Mouse (Mus musculus) forebrain, embryonic 10.5 days (tissue): Measurements from ENCODE around the gene Als2cr12. TPM values are rescaled to one million over a fixed set of nuclear protein-coding genes. Genes with fewer than 3 reads are reported as not detected.
"Not testable (repeated sequence)": the region's sequence is repeated elsewhere in the genome, so short reads cannot be mapped to it uniquely, and the experiment has no call there.

Experiments used
- DNase-seq: peaks from one replicate; pipeline ENCODE4 v3.0.0-alpha.2; 2017; ENCODE audit warnings: low spot score; ENCODE audit errors: extremely low spot score
- H3K27ac ChIP-seq: fragments of 300-500 bp; sonication (generic); 2 replicates; pipeline ENCODE4 v1.5.1; 2016; ENCODE audit warnings: mild to moderate bottlenecking
- H3K27me3 ChIP-seq: fragments of 300-500 bp; sonication (generic); 2 replicates; pipeline ENCODE4 v1.6.1; 2016; ENCODE audit warnings: mild to moderate bottlenecking; ENCODE audit not compliant: poor library complexity, severe bottlenecking
- H3K36me3 ChIP-seq: fragments of 300-500 bp; sonication (generic); replicated peaks from 2 replicates; pipeline ENCODE4 v1.6.1; 2016; ENCODE audit warnings: mild to moderate bottlenecking, moderate library complexity
- H3K4me1 ChIP-seq: fragments of 300-500 bp; sonication (generic); 2 replicates; pipeline ENCODE4 v1.6.1; 2016
- H3K4me3 ChIP-seq: fragments of 300-500 bp; sonication (generic); 2 replicates; pipeline ENCODE4 v1.5.1; 2016; ENCODE audit warnings: mild to moderate bottlenecking, moderate library complexity
- H3K9me3 ChIP-seq: fragments of 300-500 bp; sonication (generic); 2 replicates; pipeline ENCODE4 v1.6.1; 2016; ENCODE audit warnings: mild to moderate bottlenecking, moderate library complexity
- WGBS: fragments of 180-500 bp; shearing (Covaris S2); methylation state at CpG from one replicate; pipeline ENCODE4 v1.1.7; 2016; 5-methylcytosine and 5-hydroxymethylcytosine counted together
- polyA plus RNA-seq: library from polyadenylated mRNA; unstranded; fragments of >200 nt; fragmentation: Nextera tagmentation; extraction: Ambion mirVana; gene quantifications from 2 replicates; pipeline ENCODE4 v1.2.1, GENCODE M21; 2016

Gene Als2cr12
- polyA plus RNA-seq, 1 experiment from 2014 or later, result not detected

DNA sequence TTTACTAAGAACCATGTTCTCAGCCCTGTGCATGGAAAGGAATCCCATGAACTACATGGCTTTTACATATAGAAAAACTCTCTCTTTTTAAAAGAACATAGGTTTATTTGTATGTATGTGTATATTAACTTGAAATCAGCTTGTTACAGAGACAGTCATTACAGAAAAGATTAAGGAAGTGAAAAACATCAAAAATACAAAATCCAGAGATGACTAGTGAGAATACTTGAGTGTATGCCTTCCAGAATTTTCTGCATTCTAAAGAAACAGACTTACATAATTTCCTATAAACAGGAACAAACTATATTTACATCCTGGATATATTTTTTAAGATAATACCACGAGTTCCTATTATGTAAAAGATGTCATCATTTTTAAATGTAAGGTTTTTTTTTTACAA is 2.1 kb downstream of the Als2cr12 start:
- no peaks in the 10 kb centered on the region for H3K27me3 ChIP-seq
- no peak overlapping the region for H3K27ac ChIP-seq
- 77% methylated on average over 1 of the region's 1 CpGs for WGBS
- no peak overlapping the region for H3K4me3 ChIP-seq
- no peaks in the 10 kb centered on the region for H3K4me1 ChIP-seq
- H3K36me3 ChIP-seq, result no peaks in the 10 kb centered on the region
- H3K9me3 ChIP-seq, result no peaks in the 10 kb centered on the region
- DNase-seq, result no peak

DNA sequence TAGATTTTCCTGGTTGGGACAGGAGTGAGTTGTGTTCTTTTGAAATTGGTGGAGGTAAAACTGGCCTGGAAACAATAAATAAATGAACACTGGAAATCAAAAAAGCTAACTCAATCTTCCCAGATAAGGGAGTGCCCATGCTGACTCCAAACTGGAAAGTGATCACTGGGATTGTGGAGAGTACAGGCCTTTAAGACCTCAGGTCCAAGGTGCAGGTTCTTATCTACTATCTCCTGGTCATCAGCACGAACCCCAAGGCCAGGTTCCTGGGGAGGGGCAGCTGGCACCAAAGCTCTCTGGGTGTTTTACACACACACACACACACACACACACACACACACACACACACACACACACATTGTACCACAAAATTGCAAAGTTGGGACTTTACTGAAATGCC is 4.1 kb downstream of the Als2cr12 start:
- H3K4me3 ChIP-seq, H3K36me3 ChIP-seq, DNase-seq, H3K4me1 ChIP-seq, H3K27ac ChIP-seq, H3K9me3 ChIP-seq, H3K27me3 ChIP-seq: not testable (repeated sequence)
- 29% methylated on average over 1 of the region's 1 CpGs for WGBS

DNA sequence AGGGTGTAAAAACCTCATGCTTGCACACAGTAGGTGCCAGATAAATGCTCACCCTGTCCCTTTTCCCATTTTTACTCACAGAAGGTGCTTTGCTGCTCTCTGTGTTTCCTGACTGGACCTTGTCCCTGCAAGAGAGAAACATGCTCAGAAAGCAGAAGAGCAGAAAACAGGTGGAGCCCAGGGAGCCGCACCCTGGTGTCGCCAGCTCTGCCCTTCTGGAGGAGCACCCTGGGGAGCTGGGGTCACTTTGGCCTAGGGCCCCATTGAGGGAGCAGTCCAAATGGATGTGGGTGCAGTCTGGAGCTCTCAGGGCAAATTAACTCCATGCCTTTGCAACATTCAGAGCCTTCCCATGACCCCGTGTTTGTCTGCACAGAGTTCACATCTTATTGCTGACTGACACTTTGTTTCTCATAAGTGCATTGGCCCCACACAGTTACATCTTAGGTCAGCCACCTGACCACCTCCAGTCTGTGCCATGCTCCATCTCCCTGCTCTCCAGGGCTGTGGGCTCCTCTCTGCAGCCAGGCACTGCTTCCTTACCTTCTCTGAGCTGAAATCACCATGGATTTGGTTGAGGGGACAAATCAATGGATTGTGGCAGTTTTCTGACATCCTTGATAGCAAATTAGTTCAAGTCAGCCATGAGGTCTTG is 4.8 kb downstream of the Als2cr12 start:
- not testable (repeated sequence) for H3K36me3 ChIP-seq, H3K4me3 ChIP-seq, H3K27ac ChIP-seq, H3K27me3 ChIP-seq, DNase-seq, H3K9me3 ChIP-seq, H3K4me1 ChIP-seq
- 77% methylated on average over 3 of the region's 3 CpGs for WGBS

DNA sequence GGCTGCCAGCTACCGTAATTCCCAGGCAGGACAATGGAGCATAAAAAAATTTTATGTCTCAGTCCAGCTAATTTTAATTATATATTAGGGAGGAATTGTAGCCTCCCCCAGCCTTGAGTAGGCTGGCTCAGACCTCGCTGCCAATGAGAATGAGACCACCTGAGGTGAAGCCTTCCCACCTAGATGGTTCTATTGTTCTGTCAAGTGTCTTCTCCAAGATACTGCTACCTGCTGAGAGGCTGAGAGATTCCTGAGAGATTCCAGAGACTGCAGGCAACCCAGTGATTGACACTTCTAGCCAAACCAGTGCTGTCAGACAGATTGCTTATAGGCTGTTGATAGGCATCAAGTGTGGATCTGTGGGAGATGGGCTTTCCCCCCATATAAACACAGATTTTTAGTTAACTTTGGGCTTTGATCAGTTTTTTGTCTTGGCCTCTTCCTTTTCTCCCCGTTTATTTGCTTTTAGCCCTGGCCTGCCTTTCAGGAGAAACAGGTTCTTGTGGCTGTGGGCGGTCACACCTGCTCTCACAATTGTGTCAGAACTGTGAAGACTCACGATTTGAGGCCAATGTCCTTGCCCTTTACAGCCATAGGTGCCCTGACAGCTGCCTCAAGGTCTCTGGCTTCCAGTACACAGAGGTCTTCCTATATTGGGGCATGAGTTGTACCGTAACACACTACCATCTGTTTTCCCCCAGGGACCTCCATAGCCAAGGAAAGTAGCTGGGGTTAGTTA is 5.6 kb downstream of the Als2cr12 start:
- Histone ChIP-seq H3K4me1 (no peaks in the 10 kb centered on the region), H3K27ac (no peak overlapping the region), H3K4me3 (no peak overlapping the region), H3K27me3 (no peaks in the 10 kb centered on the region), H3K36me3 (no peaks in the 10 kb centered on the region), H3K9me3 (peaks cover 5% of the 10 kb centered on the region; the same call in 1 of the 2 replicates)
- 74% methylated on average over 6 of the region's 6 CpGs for WGBS
- no peak for DNase-seq

DNA sequence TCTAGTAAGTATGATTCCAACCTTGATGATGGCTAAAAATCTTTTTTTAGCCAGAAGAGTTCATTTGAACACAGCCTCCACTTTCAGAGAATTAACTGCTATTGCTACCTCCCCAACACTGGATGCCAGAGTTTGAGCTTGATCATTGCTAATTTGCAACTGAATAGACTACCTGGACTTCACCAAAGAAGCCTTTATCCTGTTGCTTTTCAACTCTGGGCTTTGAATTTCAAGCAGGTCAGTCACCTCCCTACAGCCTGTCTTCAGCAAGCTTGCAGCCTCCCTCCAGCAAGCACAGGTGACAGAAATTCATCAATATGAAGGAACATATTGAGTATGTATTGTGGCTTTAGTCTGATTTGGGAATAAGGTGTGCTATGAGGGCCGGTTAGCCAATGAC is 6.4 kb downstream of the Als2cr12 start:
- 79% methylated on average over 1 of the region's 1 CpGs for WGBS
- Histone ChIP-seq H3K27ac (no peak overlapping the region), H3K4me1 (no peaks in the 10 kb centered on the region), H3K27me3 (no peaks in the 10 kb centered on the region), H3K9me3 (peaks cover 5% of the 10 kb centered on the region; the same call in 1 of the 2 replicates), H3K36me3 (no peaks in the 10 kb centered on the region), H3K4me3 (no peak overlapping the region)
- no peak for DNase-seq

DNA sequence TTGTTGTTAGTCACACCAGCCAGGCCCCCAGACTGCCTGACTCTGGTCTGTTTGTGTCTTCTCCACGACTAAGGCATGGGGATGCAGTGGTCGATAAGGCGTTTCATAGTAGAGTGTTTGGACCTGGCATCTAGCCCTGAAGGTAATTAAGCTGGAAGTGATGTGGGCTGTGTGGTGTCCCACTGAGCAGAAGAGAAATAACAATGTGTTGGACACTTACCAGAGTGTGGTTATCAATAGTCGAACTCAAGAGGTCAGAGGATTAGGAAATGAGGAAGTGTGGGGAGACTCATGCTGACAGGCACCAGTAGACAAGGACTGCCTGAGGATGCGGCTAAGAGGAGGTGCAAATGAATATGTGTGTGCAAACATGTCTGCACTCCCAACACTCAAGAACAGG is 17.4 kb downstream of the Als2cr12 start:
- not testable (repeated sequence) for H3K27ac ChIP-seq, H3K4me1 ChIP-seq, H3K36me3 ChIP-seq, H3K9me3 ChIP-seq, H3K4me3 ChIP-seq, H3K27me3 ChIP-seq, DNase-seq
- 78% methylated on average over 5 of the region's 5 CpGs for WGBS

DNA sequence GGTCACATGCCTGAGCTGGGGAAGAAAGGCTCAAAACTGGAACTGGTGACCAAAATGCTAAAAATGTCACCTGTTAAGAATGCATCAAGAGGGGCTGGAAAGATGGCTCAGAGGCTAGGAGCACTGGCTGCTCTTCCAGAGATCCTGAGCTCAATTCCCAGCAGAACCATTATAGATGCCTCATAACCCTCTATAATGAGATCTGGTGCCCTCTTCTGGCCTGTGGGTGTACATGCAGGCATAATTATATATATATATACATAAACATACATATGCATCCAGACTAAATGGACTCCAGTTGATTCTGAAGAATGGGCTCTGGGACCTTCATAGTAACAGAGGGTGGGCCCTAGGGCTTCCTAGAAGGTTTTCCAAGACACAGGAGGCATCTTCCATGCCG is 18.2 kb downstream of the Als2cr12 start:
- H3K4me3 ChIP-seq, result no peak overlapping the region
- no peaks in the 10 kb centered on the region for H3K27me3 ChIP-seq
- 0 out of 2 replicates have a peak, but pooled peaks cover 2% of the 10 kb centered on the region for H3K9me3 ChIP-seq
- DNase-seq, result no peak
- WGBS, result 93% methylated on average over 1 of the region's 1 CpGs
- H3K36me3 ChIP-seq, result no peaks in the 10 kb centered on the region
- no peak overlapping the region for H3K27ac ChIP-seq
- H3K4me1 ChIP-seq, result no peaks in the 10 kb centered on the region

DNA sequence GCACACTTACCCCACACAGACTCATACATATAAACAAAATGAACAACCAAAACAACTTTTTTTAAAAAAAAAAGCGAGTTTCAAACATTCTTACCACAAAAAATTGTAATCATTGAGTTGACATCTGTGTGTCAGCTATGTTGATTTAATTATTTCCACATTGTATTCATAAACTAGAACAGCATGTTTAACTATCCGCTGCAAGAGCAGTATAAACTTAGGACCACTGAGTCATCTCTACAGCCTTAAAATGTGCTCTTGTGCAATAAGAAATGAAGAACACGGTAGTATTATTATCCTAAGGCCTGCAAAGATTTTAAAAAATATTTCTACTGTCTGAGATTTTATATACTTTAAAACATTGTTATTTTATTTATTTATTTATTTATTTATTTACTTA is 20.8 kb downstream of the Als2cr12 start:
- no peak for DNase-seq
- Histone ChIP-seq H3K9me3 (0 out of 2 replicates have a peak, but pooled peaks cover 2% of the 10 kb centered on the region), H3K4me3 (no peak overlapping the region), H3K4me1 (no peaks in the 10 kb centered on the region), H3K36me3 (no peaks in the 10 kb centered on the region), H3K27me3 (no peaks in the 10 kb centered on the region), H3K27ac (no peak overlapping the region)
- 88% methylated on average over 3 of the region's 3 CpGs for WGBS

DNA sequence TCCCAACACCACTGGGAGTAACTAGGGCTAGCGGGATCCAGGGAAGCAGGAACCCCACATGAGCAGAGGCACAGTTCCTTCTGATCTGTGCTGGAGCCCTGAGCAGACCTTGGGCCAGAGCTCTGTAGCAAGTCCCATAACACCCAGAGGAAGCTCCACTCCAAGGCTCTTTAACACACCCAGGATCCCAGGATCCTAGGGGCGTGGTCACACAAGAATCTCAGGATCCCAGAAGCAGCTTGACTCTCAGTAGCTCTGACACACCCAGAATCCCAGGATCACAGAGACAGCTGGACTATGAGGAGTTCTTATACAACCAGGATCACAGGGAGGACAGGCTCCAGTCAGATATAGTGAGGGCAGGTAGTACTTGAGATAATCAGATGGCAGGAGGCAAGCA is 23.7 kb downstream of the Als2cr12 start:
- WGBS, result 88% methylated on average over 2 of the region's 2 CpGs
- DNase-seq, result no peak
- no peak overlapping the region for H3K4me3 ChIP-seq
- H3K36me3 ChIP-seq, result no peaks in the 10 kb centered on the region
- no peak overlapping the region for H3K27ac ChIP-seq
- H3K4me1 ChIP-seq, result no peaks in the 10 kb centered on the region
- no peaks in the 10 kb centered on the region for H3K27me3 ChIP-seq
- H3K9me3 ChIP-seq, result 0 out of 2 replicates have a peak, but pooled peaks cover 2% of the 10 kb centered on the region

DNA sequence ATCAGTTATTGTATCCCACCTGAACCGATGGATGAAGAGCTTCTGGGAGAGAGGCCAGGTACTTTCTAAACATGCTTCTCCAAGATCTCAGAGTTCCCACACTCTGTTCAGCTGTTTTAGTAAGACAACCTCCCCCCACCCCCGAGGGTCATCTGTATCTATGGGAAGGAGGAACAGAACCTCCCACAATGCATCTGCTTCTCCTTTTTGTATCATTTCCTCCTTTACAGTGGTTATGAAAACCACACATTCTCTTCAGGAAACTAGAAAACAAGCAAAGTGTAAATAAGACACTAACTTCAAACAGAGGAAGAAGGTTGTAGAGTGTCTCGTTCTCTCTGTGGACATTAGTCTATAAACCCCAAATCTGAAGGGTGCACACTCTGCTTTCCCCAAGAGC is 26.2 kb downstream of the Als2cr12 start:
- H3K9me3 ChIP-seq, H3K36me3 ChIP-seq, H3K4me1 ChIP-seq, H3K4me3 ChIP-seq, H3K27me3 ChIP-seq, H3K27ac ChIP-seq, DNase-seq: not testable (repeated sequence)
- 95% methylated on average over 3 of the region's 3 CpGs for WGBS

DNA sequence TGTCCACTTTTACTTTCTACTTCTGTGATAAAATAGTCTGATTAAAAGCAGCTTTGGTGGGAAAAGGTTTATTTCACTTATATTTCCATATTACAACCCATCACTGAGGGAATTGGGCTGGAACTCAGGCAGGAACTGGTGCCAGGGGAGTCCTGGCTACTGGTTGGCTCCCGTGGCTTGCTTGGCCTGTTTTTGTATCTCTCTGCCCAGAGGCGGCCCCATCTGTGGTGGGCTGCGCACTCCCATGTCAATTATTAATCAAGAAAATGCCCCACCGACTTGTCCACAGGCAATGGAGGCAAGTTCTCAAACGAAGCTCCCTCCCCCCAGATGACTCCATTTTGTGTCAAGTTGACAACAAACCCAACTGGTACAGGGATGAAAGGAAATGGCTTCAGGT is 27.6 kb downstream of the Als2cr12 start:
- H3K27me3 ChIP-seq, result no peaks in the 10 kb centered on the region
- H3K4me3 ChIP-seq, result no peak overlapping the region
- no peaks in the 10 kb centered on the region for H3K36me3 ChIP-seq
- H3K9me3 ChIP-seq, result no peaks in the 10 kb centered on the region
- H3K4me1 ChIP-seq, result no peaks in the 10 kb centered on the region
- WGBS, result 91% methylated on average over 5 of the region's 5 CpGs
- no peak for DNase-seq
- no peak overlapping the region for H3K27ac ChIP-seq

DNA sequence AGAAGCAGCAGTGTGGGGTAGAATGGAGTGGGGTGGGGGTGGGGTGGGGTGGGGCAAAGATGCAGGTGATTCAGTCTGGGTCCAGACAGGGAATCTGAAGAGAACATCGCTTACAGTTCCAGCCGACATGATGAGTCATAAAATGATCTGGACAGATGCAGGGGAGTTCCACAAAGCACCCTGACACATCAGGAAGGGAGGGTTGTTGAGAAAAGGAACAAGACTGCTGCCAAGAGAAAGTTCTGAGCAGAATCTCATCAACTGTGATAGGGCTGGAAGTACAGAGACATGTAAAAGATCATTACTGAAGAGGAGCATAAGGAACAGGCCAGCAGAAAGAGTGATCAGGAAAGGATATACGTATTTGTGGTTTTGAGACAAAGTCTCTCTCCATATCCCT is 32.4 kb downstream of the Als2cr12 start:
- H3K4me3 ChIP-seq, H3K27ac ChIP-seq, H3K9me3 ChIP-seq, H3K36me3 ChIP-seq, H3K27me3 ChIP-seq, DNase-seq, H3K4me1 ChIP-seq: not testable (repeated sequence)
- WGBS, result 88% methylated on average over 3 of the region's 3 CpGs

DNA sequence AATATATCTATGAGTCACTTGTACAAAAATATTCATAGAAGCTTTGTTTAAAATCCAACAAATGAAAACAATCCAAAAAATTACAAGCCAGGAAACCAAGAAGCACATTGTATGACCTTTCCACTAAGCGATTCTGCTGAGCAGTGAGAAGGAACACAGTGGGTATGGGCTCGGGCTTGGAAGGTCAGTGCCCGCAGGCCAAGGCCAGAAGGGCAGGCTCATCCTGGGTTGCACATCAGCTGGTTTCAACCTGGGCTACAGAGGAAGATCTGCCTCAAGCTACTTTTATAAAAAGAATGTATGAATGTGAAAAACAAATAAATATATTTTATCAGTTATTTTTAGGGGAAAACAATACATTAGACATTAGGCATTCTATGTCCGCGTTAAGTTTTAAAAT is 33.1 kb downstream of the Als2cr12 start:
- not testable (repeated sequence) for DNase-seq, H3K36me3 ChIP-seq, H3K9me3 ChIP-seq, H3K4me1 ChIP-seq, H3K27ac ChIP-seq, H3K4me3 ChIP-seq, H3K27me3 ChIP-seq
- WGBS, result 94% methylated on average over 5 of the region's 5 CpGs
